Mouse (Mus musculus) liver, postnatal 0 days (tissue): Measurements from ENCODE around the gene Tspan13.

ENCODE experiments used
- CTCF ChIP-seq: sonication (generic); IDR thresholded peaks from 2 replicates; pipeline ENCODE4 v1.5.1; 2016; ENCODE audit warnings: antibody characterized with exemption, low read depth
- EP300 ChIP-seq: IDR thresholded peaks from 2 replicates; pipeline ENCODE4 v1.6.1; 2016; ENCODE audit warnings: antibody characterized with exemption, low read depth, mild to moderate bottlenecking

DNA sequence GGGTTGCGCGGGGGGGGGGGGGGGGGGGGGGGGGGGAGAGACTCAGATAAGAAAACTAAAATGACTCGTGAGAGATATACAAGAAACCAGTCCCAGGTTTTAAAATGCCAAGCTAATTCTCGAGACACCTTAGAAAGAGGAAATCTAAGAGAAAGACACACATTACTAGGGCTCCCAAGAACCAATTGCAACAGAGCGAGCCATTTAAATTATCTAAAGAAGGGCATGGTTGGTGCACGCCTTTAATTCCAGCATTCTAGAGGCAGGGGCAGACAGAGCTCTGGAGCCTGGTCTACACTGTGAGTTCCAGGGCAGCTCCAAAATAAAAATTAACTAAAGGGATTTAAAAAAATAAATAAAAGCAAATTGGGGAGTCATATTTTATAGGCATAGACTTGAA, 12.6 kb downstream of the Tspan13 start:
- TF ChIP-seq CTCF (no peak), EP300 (no peak)
